Mouse (Mus musculus) spleen, adult 2 months (tissue): ENCODE measurements around the gene 4933417A18Rik. TPM values are rescaled to one million over a fixed set of nuclear protein-coding genes. Genes with fewer than 3 reads are reported as not detected.
"Not testable (repeated sequence)": the region's sequence is repeated elsewhere in the genome, so short reads cannot be mapped to it uniquely, and the experiment has no call there.

Experiments used
- DNase-seq, 2 experiments: peaks; one replicate each; pipeline versions ENCODE4 v3.0.0 to v3.0.0-alpha.2; 2012 to 2021; ENCODE audit warnings: low spot score in 2 of 2, low read depth in 1 of 2
- H3K27ac ChIP-seq: fragments of 200-500 bp; 2 replicates; pipeline ENCODE4 v1.5.1; 2012; ENCODE audit warnings: low read length, inconsistent platforms; ENCODE audit not compliant: insufficient read depth
- H3K27me3 ChIP-seq: fragments of 200-500 bp; 2 replicates; pipeline ENCODE4 v1.6.1; 2012; ENCODE audit warnings: mild to moderate bottlenecking, moderate library complexity, low read length, inconsistent platforms; ENCODE audit not compliant: control insufficient read depth, insufficient read depth
- H3K36me3 ChIP-seq: fragments of 200-500 bp; 2 replicates; pipeline ENCODE4 v1.6.1; 2012; ENCODE audit warnings: mild to moderate bottlenecking, low read length, inconsistent platforms; ENCODE audit not compliant: control insufficient read depth, insufficient read depth
- H3K4me1 ChIP-seq: fragments of 200-500 bp; 2 replicates; pipeline ENCODE4 v1.6.1; 2011; ENCODE audit warnings: inconsistent platforms; ENCODE audit not compliant: control insufficient read depth, insufficient read depth, insufficient read length
- H3K4me3 ChIP-seq: fragments of 200-500 bp; 2 replicates; pipeline ENCODE4 v1.5.1; 2011; ENCODE audit warnings: mild to moderate bottlenecking, inconsistent platforms; ENCODE audit not compliant: insufficient read depth, insufficient read length; ENCODE audit errors: extremely low read depth
- CTCF ChIP-seq: fragments of 200-500 bp; IDR thresholded peaks from 2 replicates; pipeline ENCODE4 v1.5.1; 2011; ENCODE audit warnings: mild to moderate bottlenecking, inconsistent platforms; ENCODE audit not compliant: insufficient read depth, insufficient read length, insufficient replicate concordance; ENCODE audit errors: extremely low read depth
- POLR2A ChIP-seq: fragments of 200-500 bp; IDR thresholded peaks from 2 replicates; pipeline ENCODE4 v1.6.1; 2011; ENCODE audit warnings: low read depth, low read length, inconsistent platforms
- WGBS: fragments of 180-500 bp; shearing (Covaris S2); methylation state at CpG from one replicate; pipeline ENCODE4 v1.1.7; 2018; 5-methylcytosine and 5-hydroxymethylcytosine counted together
- polyA plus RNA-seq: library from polyadenylated mRNA; depleted of rRNA; stranded (reverse); fragments of >200 nt; gene quantifications from 2 replicates; pipeline ENCODE4 v1.2.3, GENCODE M21; 2012; rRNA removed

The 4933417A18Rik gene
- not detected in 2 replicates for polyA plus RNA-seq

- WGBS, result 87% methylated on average over 4 of the region's 4 CpGs
- TF ChIP-seq POLR2A (no peak), CTCF (no peak)
- H3K27me3 ChIP-seq, result no peaks in the 10 kb centered on the region
- H3K36me3 ChIP-seq, result no peaks in the 10 kb centered on the region
- H3K27ac ChIP-seq, result no peak within 1 kb of the TSS
- no peak within 1 kb of the TSS for H3K4me3 ChIP-seq
- DNase-seq, result no peak
- H3K4me1 ChIP-seq, result no peaks in the 10 kb centered on the region
These were observed at the start of gene 4933417A18Rik, which contains the start of gene Fam217a for GRCm38 (mm10) chr13:34924210-34924609. Gene 4933417A18Rik (plus strand): TSS chr13:34924409. Gene Fam217a (minus strand): TSS chr13:34924310.

- H3K27me3 ChIP-seq, H3K36me3 ChIP-seq, H3K4me1 ChIP-seq, DNase-seq: not testable (repeated sequence)
- H3K4me3 ChIP-seq, result peak overlapping the region; percentile 92
- H3K27ac ChIP-seq, result peak overlapping the region; percentile 94
- 11% methylated on average over 13 of the region's 13 CpGs for WGBS
These were observed 49.5 kb upstream of the 4933417A18Rik start for GRCm38 (mm10) chr13:34874736-34875135.

- WGBS, result 2% methylated on average over 40 of the region's 40 CpGs
- Histone ChIP-seq H3K4me3 (peak within 1 kb of the TSS; percentile 92), H3K27me3 (no peaks in the 10 kb centered on the region), H3K36me3 (no peaks in the 10 kb centered on the region), H3K4me1 (peaks cover 2% of the 10 kb centered on the region; the same call in 1 of the 2 replicates), H3K27ac (peak within 1 kb of the TSS; percentile 94)
- TF ChIP-seq POLR2A (peak; percentile 53), CTCF (no peak)
- peak; percentile 77 to 88 for DNase-seq
These were observed 49.0 kb upstream of the 4933417A18Rik start, which contains the start of gene Prpf4b for GRCm38 (mm10) chr13:34875166-34875710. Gene Prpf4b (plus strand): TSS chr13:34875302.

- under 1% methylated on average over 50 of the region's 50 CpGs for WGBS
- Histone ChIP-seq H3K4me1 (peaks cover 2% of the 10 kb centered on the region; the same call in 1 of the 2 replicates), H3K36me3 (no peaks in the 10 kb centered on the region), H3K4me3 (peak overlapping the region; percentile 92), H3K27me3 (no peaks in the 10 kb centered on the region), H3K27ac (peak overlapping the region; percentile 94)
- TF ChIP-seq CTCF (peak; percentile 8; the same call in 1 of the 2 replicates), POLR2A (no peak; the same call in 1 of the 2 replicates)
- peak; percentile 28 to 64 for DNase-seq
These were observed 48.3 kb upstream of the 4933417A18Rik start for GRCm38 (mm10) chr13:34875741-34876445.

- 7% methylated on average over 3 of the region's 3 CpGs for WGBS
- Histone ChIP-seq H3K27ac (no peak overlapping the region), H3K4me1 (peaks cover 2% of the 10 kb centered on the region; the same call in 1 of the 2 replicates), H3K36me3 (no peaks in the 10 kb centered on the region), H3K4me3 (peak overlapping the region; percentile 14), H3K27me3 (no peaks in the 10 kb centered on the region)
- TF ChIP-seq CTCF (no peak), POLR2A (no peak)
- DNase-seq, result no peak
These were observed 47.7 kb upstream of the 4933417A18Rik start for GRCm38 (mm10) chr13:34876481-34876880.

GRCm38 (mm10) chr13:34892871-34893270 lies 31.3 kb upstream of the 4933417A18Rik start:
- H3K4me3 ChIP-seq, result no peak overlapping the region
- H3K27me3 ChIP-seq, result no peaks in the 10 kb centered on the region
- H3K36me3 ChIP-seq, result peaks cover 64% of the 10 kb centered on the region
- TF ChIP-seq POLR2A (no peak), CTCF (no peak)
- no peaks in the 10 kb centered on the region for H3K4me1 ChIP-seq
- no peak overlapping the region for H3K27ac ChIP-seq
- DNase-seq, result no peak
- WGBS, result 96% methylated on average over 1 of the region's 1 CpGs

GRCm38 (mm10) chr13:34914614-34915013 lies 9.6 kb upstream of the 4933417A18Rik start:
- DNase-seq, result peak in 1 of 2 experiments; percentile 3
- Histone ChIP-seq H3K4me3 (no peak overlapping the region), H3K4me1 (0 out of 2 replicates have a peak, but pooled peaks cover 2% of the 10 kb centered on the region), H3K36me3 (no peaks in the 10 kb centered on the region), H3K27ac (no peak overlapping the region), H3K27me3 (no peaks in the 10 kb centered on the region)
- WGBS, result 12% methylated on average over 9 of the region's 9 CpGs
- TF ChIP-seq CTCF (no peak), POLR2A (no peak)
